Mouse (Mus musculus) MEL (cell line): ENCODE data around the gene Ccdc141.

ENCODE experiments used
- CHD2 ChIP-seq: IDR thresholded peaks from 2 replicates; pipeline ENCODE4 v1.6.1; 2011; ENCODE audit warnings: low read length, improper control_type of control experiment
- E2F4 ChIP-seq: IDR thresholded peaks from 2 replicates; pipeline ENCODE4 v1.6.1; 2011; ENCODE audit warnings: low read depth, low read length, improper control_type of control experiment, borderline replicate concordance
- EP300 ChIP-seq, 2 experiments: IDR thresholded peaks; 2 replicates each; pipeline ENCODE4 v1.6.1; 2011; ENCODE audit warnings: improper control_type of control experiment in 2 of 2, low read length in 2 of 2, low read depth in 1 of 2, mild to moderate bottlenecking in 1 of 2
- GATA1 ChIP-seq: IDR thresholded peaks from 2 replicates; pipeline ENCODE4 v1.6.1; 2011; ENCODE audit warnings: low read depth, low read length, improper control_type of control experiment
- KAT2A ChIP-seq: conservative IDR thresholded peaks from 2 replicates; pipeline ENCODE4 v1.6.1; 2012; ENCODE audit warnings: low read depth, low read length, improper control_type of control experiment, inconsistent platforms
- POLR2A ChIP-seq, 2 experiments: IDR thresholded peaks; 2 replicates each; pipeline ENCODE4 v1.6.1; 2011 to 2012; ENCODE audit warnings: low read length in 2 of 2, mild to moderate bottlenecking in 2 of 2, control low read depth in 1 of 2, improper control_type of control experiment in 1 of 2, low read depth in 1 of 2, moderate library complexity in 1 of 2; ENCODE audit not compliant: control insufficient read depth in 1 of 2, insufficient read depth in 1 of 2, poor library complexity in 1 of 2
- ZC3H11A ChIP-seq: IDR thresholded peaks from 2 replicates; pipeline ENCODE4 v1.6.1; 2012; ENCODE audit warnings: low read depth, mild to moderate bottlenecking, inconsistent platforms, low read length, improper control_type of control experiment

DNA sequence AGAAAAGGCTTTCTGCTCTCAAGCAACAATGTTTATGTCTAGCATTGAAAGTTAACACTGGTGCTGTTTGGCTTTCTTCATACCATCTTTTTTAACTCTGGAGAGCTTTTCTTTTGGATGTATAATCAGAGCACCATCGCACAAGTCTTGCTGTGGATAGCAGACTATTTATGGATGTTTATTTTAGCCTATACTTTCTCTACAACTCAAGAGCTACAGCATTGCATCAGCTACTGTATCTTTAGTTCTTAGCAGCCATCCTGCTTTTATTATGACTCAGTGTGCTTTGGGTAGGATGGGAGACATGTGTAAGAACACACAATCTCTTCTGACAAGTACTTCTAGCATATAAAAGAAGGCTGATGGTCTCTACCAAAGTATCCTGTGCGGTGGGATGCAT, 13.2 kb upstream of the Ccdc141 start:
- no peak for TF ChIP-seq GATA1
- TF ChIP-seq CHD2, result no peak
- TF ChIP-seq EP300 (IDR thresholded peaks at IDR 0.05; ENCODE audit: low read depth in 1 of 2, low read length in 2 of 2), result no peak
- TF ChIP-seq KAT2A, result no peak
- TF ChIP-seq E2F4, result no peak
- TF ChIP-seq ZC3H11A, result no peak
- no peak for TF ChIP-seq POLR2A (IDR thresholded peaks at IDR 0.05; ENCODE audit: control insufficient read depth in 1 of 2, insufficient read depth in 1 of 2, low read depth in 1 of 2, low read length in 2 of 2, poor library complexity in 1 of 2)
